ENCODE assay signal across 9 mouse cellular contexts in the genomic region with DNA sequence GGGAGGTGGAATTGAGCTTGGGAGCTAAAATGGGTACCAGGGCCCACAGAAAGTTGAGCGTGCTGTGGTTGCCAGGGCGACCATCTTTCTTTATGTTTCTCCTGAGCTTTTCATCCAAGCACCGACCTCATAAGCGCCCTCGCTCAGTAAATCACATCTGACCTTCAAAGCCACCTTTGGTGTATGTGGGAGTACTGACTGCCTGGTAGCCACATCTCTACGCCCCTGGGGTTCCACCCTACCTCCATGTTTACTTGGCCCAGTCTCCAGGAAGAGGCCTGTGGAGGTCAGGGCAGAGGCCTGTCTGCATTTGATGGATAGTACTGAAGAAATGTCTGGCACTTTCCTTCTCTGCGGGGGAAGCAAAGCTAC. TPM values are rescaled to one million over a fixed set of nuclear protein-coding genes. Genes with fewer than 3 reads are reported as not detected.
DNase-seq lines count a peak whose midpoint lies in the region; ATAC-seq and TF ChIP-seq lines count a peak whose summit lies in the region.
"Had no signal": no experiment of that assay in that cellular context is flagged by ENCODE, and none has a peak within 500 bp of the region (broad histone marks: within the 10 kb centered on the region; RNA-seq: fewer than 3 reads in every experiment).

No protein-coding gene starts in this region.

- peak overlapping the region; percentile 93 for H3K27ac ChIP-seq in heart, embryonic 10.5 days
- peak overlapping the region; percentile 80 for H3K27ac ChIP-seq in forebrain, embryonic 13.5 days
- peak overlapping the region; percentile 97 for H3K27ac ChIP-seq in kidney, adult 2 months (ENCODE audit: insufficient read depth, low read depth, low read length)
- peak overlapping the region; percentile 94 for H3K27ac ChIP-seq in lung, postnatal 0 days (ENCODE audit: low read length)

- DNase-seq in heart, embryonic 10.5 days (ENCODE audit: low spot score): no peak
- no peak for DNase-seq in heart, postnatal 36 days
- DNase-seq in kidney, adult 2 months: peak; percentile 75
- peak; percentile 58 for DNase-seq in lung, postnatal 0 days (ENCODE audit: low spot score)
- DNase-seq in Muller cell, postnatal 12 days (ENCODE audit: inconsistent ontology term): no peak
- DNase-seq in gastrocnemius, postnatal 14 days: no peak
- DNase-seq in gastrocnemius, postnatal 36 days: no peak

- peak overlapping the region; percentile 54 for H3K4me3 ChIP-seq in heart, embryonic 10.5 days
- H3K4me3 ChIP-seq in forebrain, embryonic 13.5 days: peak overlapping the region; percentile 36
- no peak overlapping the region for H3K4me3 ChIP-seq in kidney, adult 2 months (ENCODE audit: insufficient read depth, low read depth, low read length)
- H3K4me3 ChIP-seq in lung, postnatal 0 days (ENCODE audit: low read depth, low read length): peak overlapping the region; percentile 8; the same call in 1 of the 2 replicates

- H3K9ac ChIP-seq in forebrain, embryonic 13.5 days: peak overlapping the region; percentile 63; the same call in 1 of the 2 replicates
- peak overlapping the region; percentile 26 for H3K9ac ChIP-seq in lung, postnatal 0 days (replicated peaks; ENCODE audit: low read depth)

- peak overlapping the region; percentile 63 for H3K4me2 ChIP-seq in forebrain, embryonic 13.5 days
- peak overlapping the region; percentile 52 for H3K4me2 ChIP-seq in lung, postnatal 0 days (replicated peaks; ENCODE audit: low read depth, low read length)

- no peaks in the 10 kb centered on the region for H3K36me3 ChIP-seq in heart, embryonic 10.5 days
- no peaks in the 10 kb centered on the region for H3K36me3 ChIP-seq in forebrain, embryonic 13.5 days (ENCODE audit: poor library complexity, severe bottlenecking)
- H3K36me3 ChIP-seq in kidney, adult 2 months (ENCODE audit: control insufficient read depth, insufficient read depth, low read length): no peaks in the 10 kb centered on the region
- no peaks in the 10 kb centered on the region for H3K36me3 ChIP-seq in lung, postnatal 0 days (ENCODE audit: insufficient read depth, low read length)

- no peaks in the 10 kb centered on the region for H3K27me3 ChIP-seq in heart, embryonic 10.5 days (ENCODE audit: insufficient read depth, poor library complexity, severe bottlenecking)
- no peaks in the 10 kb centered on the region for H3K27me3 ChIP-seq in forebrain, embryonic 13.5 days
- no peaks in the 10 kb centered on the region for H3K27me3 ChIP-seq in kidney, adult 2 months (replicated peaks; ENCODE audit: control insufficient read depth, insufficient read depth, low read length)
- no peaks in the 10 kb centered on the region for H3K27me3 ChIP-seq in lung, postnatal 0 days (replicated peaks; ENCODE audit: insufficient read depth, low read length)

- TF ChIP-seq EP300 in lung, postnatal 0 days (IDR thresholded peaks at IDR 0.05): no peak

- H3K4me1 ChIP-seq in heart, embryonic 10.5 days: peaks cover 35% of the 10 kb centered on the region
- peaks cover 11% of the 10 kb centered on the region for H3K4me1 ChIP-seq in forebrain, embryonic 13.5 days
- H3K4me1 ChIP-seq in kidney, adult 2 months (ENCODE audit: control insufficient read depth, insufficient read depth, low read length): 0 out of 2 replicates have a peak, but pooled peaks cover 4% of the 10 kb centered on the region
- H3K4me1 ChIP-seq in lung, postnatal 0 days (ENCODE audit: insufficient read depth, low read depth, low read length): peaks cover 6% of the 10 kb centered on the region; the same call in 1 of the 2 replicates

- H3K9me3 ChIP-seq in heart, embryonic 10.5 days: no peaks in the 10 kb centered on the region
- no peaks in the 10 kb centered on the region for H3K9me3 ChIP-seq in forebrain, embryonic 13.5 days (replicated peaks)
- H3K9me3 ChIP-seq in lung, postnatal 0 days (ENCODE audit: low read length): no peaks in the 10 kb centered on the region

- 44% methylated on average over 7 of the region's 7 CpGs for WGBS in heart, embryonic 10.5 days
- WGBS in forebrain, embryonic 13.5 days: 38% methylated on average over 7 of the region's 7 CpGs
- 63% methylated on average over 7 of the region's 7 CpGs for WGBS in kidney, adult 2 months
- WGBS in lung, postnatal 0 days: 41% methylated on average over 7 of the region's 7 CpGs

- intact Hi-C loops in heart, postnatal 36 days (cut with DNase I): loop anchor here (10.0 kb wide), 1 partner anchor 582 kb away; no protein-coding TSS in a partner anchor
- intact Hi-C loops in gastrocnemius, postnatal 14 days (cut with DNase I; ENCODE audit: low total_unique reads): no loop called here
- intact Hi-C loops in gastrocnemius, postnatal 36 days (cut with DNase I): no loop called here

- no peak for TF ChIP-seq POLR2A in kidney, adult 2 months (IDR thresholded peaks at IDR 0.05; ENCODE audit: low read depth, low read length)

- peak; percentile 36; the same call in 1 of the 2 replicates for ATAC-seq in forebrain, embryonic 13.5 days
- peak; percentile 38 for ATAC-seq in lung, postnatal 0 days

- no peak for TF ChIP-seq CTCF in kidney, adult 2 months (conservative IDR thresholded peaks at IDR 0.05; ENCODE audit: insufficient read depth, insufficient read length, low read depth, low read length)
- TF ChIP-seq CTCF in lung, postnatal 0 days (IDR thresholded peaks at IDR 0.05): no peak

RNA-seq across cellular contexts. Expression of gene Ints3, which starts 13.7 kb away (rescaled TPM):
- 31.0 and 36.7 TPM in 2 replicates for polyA plus RNA-seq in heart, embryonic 10.5 days (2016; fragmentation: Nextera tagmentation; extraction: Ambion mirVana)
- total RNA-seq in heart, postnatal 36 days (2021): 10 to 100 TPM; 23.7 to 27.9 TPM
- polyA plus RNA-seq in forebrain, embryonic 13.5 days (2015; fragmentation: Nextera tagmentation; extraction: Ambion mirVana): 27.8 and 29.3 TPM in 2 replicates
- polyA plus RNA-seq in kidney, adult 2 months (2012; rRNA removed): 22.9 and 23.6 TPM in 2 replicates
- 10.6 and 13.9 TPM in 2 replicates for polyA plus RNA-seq in lung, postnatal 0 days (2015; fragmentation: Nextera tagmentation; extraction: Ambion mirVana)
- total RNA-seq in gastrocnemius, postnatal 14 days (2021): 10 to 100 TPM; 15.7 to 17.7 TPM
- 10 to 100 TPM; 14.3 to 15.0 TPM for total RNA-seq in gastrocnemius, postnatal 36 days (2021)

RNA-seq across cellular contexts. Expression of gene Npr1, which starts 18.6 kb away (rescaled TPM):
- polyA plus RNA-seq in heart, embryonic 10.5 days (2016; fragmentation: Nextera tagmentation; extraction: Ambion mirVana): 7.1 and 8.7 TPM in 2 replicates
- total RNA-seq in heart, postnatal 36 days (2021): 10 to 100 TPM; 19.9 to 21.3 TPM
- polyA plus RNA-seq in forebrain, embryonic 13.5 days (2015; fragmentation: Nextera tagmentation; extraction: Ambion mirVana): 2.3 and 2.8 TPM in 2 replicates
- 51.4 and 55.4 TPM in 2 replicates for polyA plus RNA-seq in kidney, adult 2 months (2012; rRNA removed)
- 30.0 and 35.8 TPM in 2 replicates for polyA plus RNA-seq in lung, postnatal 0 days (2015; fragmentation: Nextera tagmentation; extraction: Ambion mirVana)
- total RNA-seq in gastrocnemius, postnatal 14 days (2021): 10 to 100 TPM; 14.9 to 15.6 TPM
- 1 to 10 TPM; 5.7 to 6.1 TPM for total RNA-seq in gastrocnemius, postnatal 36 days (2021)
- total RNA-seq: MEL had no signal

RNA-seq across cellular contexts. Expression of gene Ilf2, which starts 28.8 kb away (rescaled TPM):
- polyA plus RNA-seq in heart, embryonic 10.5 days (2016; fragmentation: Nextera tagmentation; extraction: Ambion mirVana): 149 and 215 TPM in 2 replicates
- 10 to 100 TPM; 29.6 to 32.2 TPM for total RNA-seq in heart, postnatal 36 days (2021)
- 367 and 388 TPM in 2 replicates for polyA plus RNA-seq in forebrain, embryonic 13.5 days (2015; fragmentation: Nextera tagmentation; extraction: Ambion mirVana)
- 19.4 and 22.8 TPM in 2 replicates for polyA plus RNA-seq in kidney, adult 2 months (2012; rRNA removed)
- polyA plus RNA-seq in lung, postnatal 0 days (2015; fragmentation: Nextera tagmentation; extraction: Ambion mirVana): 58.4 and 65.8 TPM in 2 replicates
- 10 to 100 TPM; 32.6 to 35.9 TPM for total RNA-seq in gastrocnemius, postnatal 14 days (2021)
- total RNA-seq in gastrocnemius, postnatal 36 days (2021): 10 to 100 TPM; 23.8 to 25.4 TPM

RNA-seq across cellular contexts. Expression of gene Snapin, which starts 43.7 kb away (rescaled TPM):
- 71.7 and 74.4 TPM in 2 replicates for polyA plus RNA-seq in heart, embryonic 10.5 days (2016; fragmentation: Nextera tagmentation; extraction: Ambion mirVana)
- 10 to 100 TPM; 61.0 to 71.3 TPM for total RNA-seq in heart, postnatal 36 days (2021)
- 73.5 and 76.5 TPM in 2 replicates for polyA plus RNA-seq in forebrain, embryonic 13.5 days (2015; fragmentation: Nextera tagmentation; extraction: Ambion mirVana)
- 20.7 and 25.3 TPM in 2 replicates for polyA plus RNA-seq in kidney, adult 2 months (2012; rRNA removed)
- 97.9 and 101 TPM in 2 replicates for polyA plus RNA-seq in lung, postnatal 0 days (2015; fragmentation: Nextera tagmentation; extraction: Ambion mirVana)
- 10 to 100 TPM; 57.3 to 59.6 TPM for total RNA-seq in gastrocnemius, postnatal 14 days (2021)
- total RNA-seq in gastrocnemius, postnatal 36 days (2021): 10 to 100 TPM; 58.8 to 68.7 TPM

RNA-seq across cellular contexts. Expression of gene Slc27a3, which starts 57.4 kb away (rescaled TPM):
- polyA plus RNA-seq in heart, embryonic 10.5 days (2016; fragmentation: Nextera tagmentation; extraction: Ambion mirVana): 12.6 and 19.9 TPM in 2 replicates
- under 1 TPM; 0.54 to 1.00 TPM for total RNA-seq in heart, postnatal 36 days (2021)
- 11.2 and 12.4 TPM in 2 replicates for polyA plus RNA-seq in forebrain, embryonic 13.5 days (2015; fragmentation: Nextera tagmentation; extraction: Ambion mirVana)
- 12.9 and 16.2 TPM in 2 replicates for polyA plus RNA-seq in kidney, adult 2 months (2012; rRNA removed)
- polyA plus RNA-seq in lung, postnatal 0 days (2015; fragmentation: Nextera tagmentation; extraction: Ambion mirVana): 16.0 and 18.0 TPM in 2 replicates
- 1 to 10 TPM; 1.9 to 2.3 TPM for total RNA-seq in gastrocnemius, postnatal 14 days (2021)
- total RNA-seq in gastrocnemius, postnatal 36 days (2021): under 1 TPM; 0.59 to 0.91 TPM

Comparison
In these comparisons a context has a peak if more than half of its experiments do, and no peak if none do; other contexts are left out.
1. DNase-seq: peak in kidney, adult 2 months (single experiment) and lung, postnatal 0 days (single experiment); none in heart, embryonic 10.5 days (single experiment), heart, postnatal 36 days (0 of 2), Muller cell, postnatal 12 days (single experiment), gastrocnemius, postnatal 14 days (single experiment) and gastrocnemius, postnatal 36 days (0 of 2).
2. Peak in every context shown above with its lines, with median percentiles within 50 percentile points of each other: H3K27ac ChIP-seq.